Mouse (Mus musculus): ENCODE measurements around the gene Clic4.

The Clic4 gene

GRCm38 (mm10) chr4:135236658-135237057, 36.0 kb downstream of the Clic4 start:
- in situ Hi-C loops (cut with MboI, MseI), result no loop called here

DNA sequence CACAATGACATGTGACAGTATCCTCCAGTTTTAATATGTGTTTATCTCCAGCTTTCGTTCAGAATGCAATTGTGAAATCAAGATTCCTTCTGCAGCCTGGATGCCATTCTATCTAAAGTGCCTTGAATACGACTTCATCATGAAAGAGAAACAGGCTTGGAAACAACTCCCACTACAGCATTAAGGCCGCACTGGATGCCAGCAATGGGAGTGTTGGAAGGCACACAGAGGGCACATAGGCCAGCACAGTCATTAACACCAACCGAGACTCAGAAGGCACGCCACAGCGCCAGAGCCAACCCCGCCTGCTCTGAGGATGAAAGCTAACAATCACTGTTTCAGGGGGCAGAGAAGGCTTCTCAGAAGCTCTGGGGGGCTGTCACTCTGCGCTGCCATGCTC, 37.1 kb downstream of the Clic4 start:
- in situ Hi-C loops (cut with MboI, MseI), result no loop called here

- in situ Hi-C loops (cut with MboI, MseI), result no loop called here
Measured at GRCm38 (mm10) chr4:135232563-135232962, 40.1 kb downstream of the Clic4 start.

- in situ Hi-C loops (cut with MboI, MseI), result no loop called here
Measured at GRCm38 (mm10) chr4:135231543-135231942, 41.1 kb downstream of the Clic4 start.

- in situ Hi-C loops (cut with MboI, MseI), result no loop called here
Measured at GRCm38 (mm10) chr4:135231136-135231535, 41.5 kb downstream of the Clic4 start.

DNA sequence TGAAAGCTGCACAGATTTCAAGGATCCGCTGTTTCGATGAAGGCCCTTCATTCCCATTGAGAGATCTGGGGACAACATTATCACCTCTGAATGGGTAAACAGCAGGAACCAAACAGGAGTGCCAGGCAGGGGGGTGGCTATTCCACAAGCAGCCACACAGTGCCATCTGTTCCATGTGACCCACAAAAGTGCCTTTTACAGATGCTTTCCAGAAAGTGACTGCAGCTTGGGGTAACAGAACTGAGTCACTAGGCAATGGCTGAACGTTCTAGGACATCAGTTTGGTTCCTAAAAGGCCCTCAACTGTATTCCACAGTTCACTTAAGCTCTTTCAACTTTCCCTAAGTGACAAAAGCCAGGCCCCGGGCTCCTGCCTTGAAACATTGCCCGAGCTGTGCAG, 42.0 kb downstream of the Clic4 start:
- in situ Hi-C loops (cut with MboI, MseI), result no loop called here

DNA sequence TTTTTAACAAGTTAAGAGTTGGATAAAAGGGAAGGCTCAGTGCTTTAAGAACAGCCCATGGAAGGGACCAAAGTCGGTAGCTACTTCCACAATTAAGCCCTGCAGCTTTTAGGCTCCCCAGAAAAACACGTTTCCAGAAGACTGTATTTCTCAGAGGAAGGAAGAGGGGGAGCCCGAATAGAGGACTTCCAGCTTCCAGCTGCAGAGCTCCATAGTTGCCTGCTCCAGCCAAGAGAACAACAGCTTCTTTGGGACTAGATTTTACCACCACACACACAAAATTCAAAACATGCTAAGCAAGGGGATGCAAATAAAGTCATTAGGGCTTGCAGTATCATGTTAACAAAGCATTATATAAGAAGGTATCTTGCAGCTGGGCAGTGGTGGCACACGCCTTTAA, 42.7 kb downstream of the Clic4 start:
- in situ Hi-C loops (cut with MboI, MseI), result no loop called here

DNA sequence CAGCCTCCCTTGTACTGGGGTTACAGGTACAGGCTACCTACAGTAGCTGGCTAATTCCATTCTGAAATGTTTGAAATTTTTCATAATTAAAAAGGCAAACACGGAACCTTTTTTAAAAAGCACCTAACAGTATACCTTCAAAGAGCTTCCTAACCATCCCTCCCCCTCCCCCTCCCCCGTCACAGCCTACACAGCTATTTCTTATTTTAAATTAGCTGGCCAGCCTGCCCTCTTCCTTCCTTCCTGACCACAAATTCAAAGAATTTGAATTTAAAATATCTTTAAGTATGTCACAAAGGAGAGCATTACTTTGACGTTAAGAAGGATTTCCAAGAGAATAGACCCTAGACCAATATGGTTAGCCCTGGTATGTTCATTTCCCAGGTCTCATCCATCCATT, 44.5 kb downstream of the Clic4 start:
- in situ Hi-C loops (cut with MboI, MseI), result no loop called here

- in situ Hi-C loops (cut with MboI, MseI), result no loop called here
Measured at GRCm38 (mm10) chr4:135226008-135226667, 46.5 kb downstream of the Clic4 start.

DNA sequence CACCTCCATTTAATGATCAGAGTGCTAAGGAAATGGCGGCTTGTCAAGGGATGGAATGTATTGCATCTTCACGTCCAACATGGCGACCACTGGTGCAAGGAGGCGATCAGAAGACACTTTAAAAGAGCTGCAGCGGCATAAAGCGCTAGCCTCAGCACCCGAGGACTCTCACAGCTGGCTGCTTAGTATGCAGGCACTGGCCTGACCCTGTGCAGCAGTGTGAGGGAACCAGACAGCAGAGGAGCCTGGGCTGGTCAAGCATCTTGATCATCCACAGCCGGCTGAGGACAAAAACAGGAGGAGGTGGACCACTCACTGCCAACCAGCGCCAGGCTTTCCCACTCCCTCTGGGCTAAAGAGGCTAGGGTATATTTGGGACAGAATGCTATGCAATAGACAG, 48.8 kb downstream of the Clic4 start:
- in situ Hi-C loops (cut with MboI, MseI), result loop anchor here (5.0 kb wide), 1 partner anchor 88 kb away; no protein-coding TSS in a partner anchor

- in situ Hi-C loops (cut with MboI, MseI), result loop anchor here (5.0 kb wide), 1 partner anchor 90 kb away; no protein-coding TSS in a partner anchor
Measured at GRCm38 (mm10) chr4:135221632-135222407, 50.8 kb downstream of the Clic4 start.

DNA sequence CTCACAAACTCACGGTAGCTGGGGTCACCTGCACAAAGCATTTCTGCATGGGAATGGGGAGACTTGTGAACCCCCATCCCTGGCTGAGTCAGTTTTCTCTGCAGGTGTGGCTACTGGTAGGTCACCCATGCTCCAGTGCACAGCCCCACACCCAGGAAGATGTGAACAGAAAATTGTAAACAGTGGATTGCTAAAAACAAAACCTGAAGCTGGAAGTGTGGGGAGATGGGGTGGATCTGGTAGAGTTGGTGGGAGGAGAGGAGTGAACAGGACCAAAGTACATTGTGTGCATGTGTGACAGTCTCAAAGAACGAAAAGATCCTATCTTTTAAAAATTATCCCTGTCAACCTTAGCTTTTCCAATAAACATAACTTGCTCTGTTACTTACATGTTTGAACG, 52.0 kb downstream of the Clic4 start:
- in situ Hi-C loops (cut with MboI, MseI), result loop anchor here (5.0 kb wide), 1 partner anchor 92 kb away; no protein-coding TSS in a partner anchor

- in situ Hi-C loops (cut with MboI, MseI), result loop anchor here (5.0 kb wide), 1 partner anchor 93 kb away; no protein-coding TSS in a partner anchor
Measured at GRCm38 (mm10) chr4:135219652-135220051, 53.0 kb downstream of the Clic4 start.

DNA sequence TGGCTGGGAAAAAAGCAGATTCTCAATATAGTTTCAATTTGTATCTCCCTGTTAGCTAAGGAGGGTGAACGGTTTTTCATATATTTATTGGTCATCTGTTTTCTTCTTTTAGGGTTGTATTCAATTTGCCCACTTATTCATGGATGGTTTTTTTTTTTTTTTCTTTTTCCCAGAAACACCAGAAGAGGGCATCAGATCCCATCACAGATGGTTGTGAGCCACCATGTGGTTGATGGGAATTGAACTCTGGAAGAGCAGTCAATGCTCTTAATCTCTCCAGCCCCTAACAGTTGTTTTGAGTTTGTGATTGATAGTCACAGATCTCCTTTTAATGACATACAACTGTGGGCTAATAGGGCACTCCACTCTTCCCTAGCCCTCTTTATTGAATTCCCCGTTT, 62.8 kb downstream of the Clic4 start:
- in situ Hi-C loops (cut with MboI, MseI), result loop anchor here (5.0 kb wide), 3 partner anchors 143 to 273 kb away; no protein-coding TSS in a partner anchor

DNA sequence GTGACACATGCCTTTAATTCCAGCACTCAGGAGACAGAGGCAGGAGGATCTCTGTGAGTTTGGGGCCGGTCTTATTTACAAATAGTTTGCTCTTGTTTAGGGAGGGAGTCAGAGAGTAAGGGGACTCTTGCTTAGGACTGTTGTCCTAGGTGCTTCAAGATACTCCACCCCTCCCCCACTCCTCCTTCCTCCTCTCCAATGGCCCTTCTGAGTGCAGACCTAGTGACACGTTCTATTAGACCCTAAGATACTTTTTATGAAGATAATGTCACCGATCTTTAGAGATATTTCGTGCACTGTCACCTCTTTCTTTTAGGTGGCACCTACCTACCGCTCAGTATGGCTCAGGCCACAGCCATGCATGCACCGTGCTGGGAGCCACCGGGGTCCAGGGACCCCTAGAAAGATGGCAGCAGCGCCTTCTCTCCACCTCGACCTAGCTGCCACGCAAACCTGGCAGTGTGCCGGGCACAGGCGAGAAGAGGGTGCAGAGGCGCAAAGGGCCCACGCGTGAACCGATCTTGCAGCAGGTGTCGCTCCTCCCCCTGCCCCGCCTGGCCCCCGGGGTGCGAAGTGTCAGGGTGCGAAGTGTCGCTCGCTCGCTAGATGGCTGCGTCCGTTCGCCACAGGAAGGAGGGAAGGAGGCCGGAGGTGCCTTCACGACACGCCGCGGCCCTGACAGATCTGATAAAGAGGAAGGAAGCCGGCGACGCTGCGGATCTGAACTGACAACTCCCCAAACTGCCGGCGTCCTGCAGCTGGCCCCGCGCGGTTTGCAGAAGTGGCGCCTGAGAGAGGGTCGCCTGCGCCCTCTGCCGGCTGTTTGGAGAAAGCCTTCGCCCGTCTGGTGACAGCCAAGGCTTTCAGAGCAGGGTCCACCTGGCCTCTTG, 66.7 kb downstream of the Clic4 start:
- in situ Hi-C loops (cut with MboI, MseI), result loop anchor here (5.0 kb wide), 2 partner anchors 139 to 269 kb away; no protein-coding TSS in a partner anchor

- in situ Hi-C loops (cut with MboI, MseI), result loop anchor here (5.0 kb wide), 2 partner anchors 138 to 268 kb away; no protein-coding TSS in a partner anchor
Measured at GRCm38 (mm10) chr4:135205254-135205653, 67.4 kb downstream of the Clic4 start.

- in situ Hi-C loops (cut with MboI, MseI), result loop anchor here (5.0 kb wide), 2 partner anchors 137 to 267 kb away; no protein-coding TSS in a partner anchor
Measured at GRCm38 (mm10) chr4:135204666-135205065, 67.9 kb downstream of the Clic4 start.

GRCm38 (mm10) chr4:135203806-135204560, 68.6 kb downstream of the Clic4 start:
- in situ Hi-C loops (cut with MboI, MseI), result no loop called here

DNA sequence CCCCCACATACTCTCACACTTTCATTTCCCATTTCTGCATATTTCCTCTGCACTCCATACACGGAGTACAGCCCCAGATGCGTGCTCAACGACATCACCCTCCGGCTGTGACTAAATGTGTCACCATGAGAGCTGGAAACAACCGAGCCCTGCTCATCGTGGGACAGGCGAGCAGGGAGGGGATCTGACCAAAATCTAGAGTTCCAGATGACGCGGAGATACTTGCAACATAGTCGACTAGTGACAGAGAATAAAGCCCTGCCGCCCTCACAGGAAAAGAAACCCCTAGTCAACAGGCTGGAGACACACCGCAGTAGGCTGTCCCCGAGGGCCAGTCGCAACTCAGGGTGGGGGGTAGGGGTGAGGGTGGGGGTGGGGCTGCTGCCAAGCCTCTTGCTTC, 69.3 kb downstream of the Clic4 start:
- in situ Hi-C loops (cut with MboI, MseI), result no loop called here

DNA sequence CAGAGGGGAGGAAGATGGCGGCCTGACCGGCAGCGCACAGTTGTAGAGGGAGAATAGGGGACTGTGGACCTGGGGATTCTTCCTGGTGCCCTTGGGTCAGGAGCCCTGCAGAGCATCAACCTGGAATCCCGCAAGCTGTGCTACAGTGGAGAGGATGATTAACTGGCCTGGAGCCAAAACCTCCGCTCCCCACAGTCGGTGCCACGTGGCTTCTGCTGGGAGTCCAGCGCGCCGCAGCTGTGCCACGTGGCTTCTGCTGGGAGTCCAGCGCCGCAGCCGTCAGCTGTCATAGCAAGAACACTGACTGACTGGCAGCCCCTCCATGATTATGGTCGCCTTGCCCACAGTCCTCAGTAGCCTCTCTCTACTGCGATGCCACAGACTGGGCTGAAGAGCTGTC, 70.8 kb downstream of the Clic4 start:
- in situ Hi-C loops (cut with MboI, MseI), result no loop called here

DNA sequence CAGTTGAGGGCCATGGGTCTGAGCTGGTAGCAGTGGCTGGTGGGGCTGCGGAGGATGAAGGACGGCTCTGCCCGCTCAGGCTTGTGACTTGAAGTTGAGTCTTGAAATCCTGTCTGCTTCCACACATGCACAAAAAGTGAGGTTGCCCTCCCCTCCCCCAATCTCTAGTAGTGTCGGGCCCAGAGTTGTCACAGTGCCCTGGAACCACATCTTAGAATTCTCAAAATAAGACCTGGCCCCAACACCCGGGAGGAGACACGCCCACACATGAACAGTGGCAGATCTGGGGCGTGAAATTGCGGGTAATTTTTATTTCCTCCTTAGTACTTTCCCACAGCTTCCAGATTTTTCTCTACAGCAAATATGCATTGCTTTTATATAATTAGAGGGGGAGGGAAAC, 74.8 kb downstream of the Clic4 start:
- in situ Hi-C loops (cut with MboI, MseI), result no loop called here

Measured in regulatory T cell (primary cell).